Mouse (Mus musculus): ENCODE data around the gene Mfn1.

Gene Mfn1

GRCm38 (mm10) chr3:32529303-32529898 is at the start of gene Mfn1:
Gene Mfn1 (plus strand): TSS chr3:32529465.
- peak; percentile 94 for DNase-seq

DNA sequence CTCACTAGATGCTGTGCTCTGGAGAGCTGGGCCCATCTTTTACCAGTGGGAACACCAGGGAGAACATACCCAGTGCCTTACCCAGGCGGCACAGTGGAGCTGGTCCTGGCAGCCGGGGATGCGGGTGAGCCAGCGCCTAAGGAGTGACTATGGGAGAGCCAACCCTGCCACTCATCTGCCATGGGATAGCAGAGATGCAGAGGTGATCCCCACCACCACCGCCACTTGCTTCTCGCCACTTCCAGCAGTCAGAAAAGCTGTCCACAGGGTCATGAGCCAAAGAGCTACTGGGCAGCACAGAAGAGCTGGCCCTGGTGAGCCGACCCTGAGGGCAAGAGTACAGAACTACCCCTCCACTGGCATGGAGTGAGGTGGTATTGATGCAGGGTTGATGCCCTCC is 49.3 kb upstream of the Mfn1 start:
- no peak for DNase-seq

- no peak for DNase-seq
Observed at GRCm38 (mm10) chr3:32483035-32483434, 46.2 kb upstream of the Mfn1 start.

DNA sequence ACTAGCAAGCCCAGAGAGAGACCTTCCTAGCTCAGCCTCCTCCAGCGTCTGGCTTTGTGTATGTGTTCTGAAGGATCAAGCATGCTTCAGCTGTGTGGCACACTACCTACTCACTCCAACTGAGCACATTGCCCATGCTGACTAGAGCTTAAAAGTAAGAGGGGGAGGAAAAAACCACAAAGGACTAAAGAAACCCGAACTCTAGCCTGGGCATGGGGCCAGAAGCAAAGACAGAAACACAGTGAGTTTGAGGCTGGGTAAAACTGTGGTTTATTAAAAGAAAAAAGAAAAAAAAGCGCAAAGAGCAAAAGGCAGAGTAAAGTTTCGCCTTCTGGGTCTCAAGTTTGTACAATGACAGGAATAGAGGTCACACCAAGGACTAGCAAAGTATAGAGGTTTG is 42.7 kb upstream of the Mfn1 start:
- DNase-seq = no peak

GRCm38 (mm10) chr3:32488172-32488571 is 41.1 kb upstream of the Mfn1 start:
- DNase-seq = no peak

- DNase-seq = no peak
Observed at GRCm38 (mm10) chr3:32490076-32490927, 39.0 kb upstream of the Mfn1 start.

- DNase-seq = no peak
Observed at GRCm38 (mm10) chr3:32490928-32491315, 38.3 kb upstream of the Mfn1 start.

GRCm38 (mm10) chr3:32492097-32493090 is 36.9 kb upstream of the Mfn1 start, which contains the start of gene Kcnmb3:
Gene Kcnmb3 (minus strand): TSS chr3:32492231.
- no peak for DNase-seq

- no peak for DNase-seq
Observed at GRCm38 (mm10) chr3:32494387-32495087, 34.7 kb upstream of the Mfn1 start.

- DNase-seq = no peak
Observed at GRCm38 (mm10) chr3:32495088-32495770, 34.0 kb upstream of the Mfn1 start.

DNA sequence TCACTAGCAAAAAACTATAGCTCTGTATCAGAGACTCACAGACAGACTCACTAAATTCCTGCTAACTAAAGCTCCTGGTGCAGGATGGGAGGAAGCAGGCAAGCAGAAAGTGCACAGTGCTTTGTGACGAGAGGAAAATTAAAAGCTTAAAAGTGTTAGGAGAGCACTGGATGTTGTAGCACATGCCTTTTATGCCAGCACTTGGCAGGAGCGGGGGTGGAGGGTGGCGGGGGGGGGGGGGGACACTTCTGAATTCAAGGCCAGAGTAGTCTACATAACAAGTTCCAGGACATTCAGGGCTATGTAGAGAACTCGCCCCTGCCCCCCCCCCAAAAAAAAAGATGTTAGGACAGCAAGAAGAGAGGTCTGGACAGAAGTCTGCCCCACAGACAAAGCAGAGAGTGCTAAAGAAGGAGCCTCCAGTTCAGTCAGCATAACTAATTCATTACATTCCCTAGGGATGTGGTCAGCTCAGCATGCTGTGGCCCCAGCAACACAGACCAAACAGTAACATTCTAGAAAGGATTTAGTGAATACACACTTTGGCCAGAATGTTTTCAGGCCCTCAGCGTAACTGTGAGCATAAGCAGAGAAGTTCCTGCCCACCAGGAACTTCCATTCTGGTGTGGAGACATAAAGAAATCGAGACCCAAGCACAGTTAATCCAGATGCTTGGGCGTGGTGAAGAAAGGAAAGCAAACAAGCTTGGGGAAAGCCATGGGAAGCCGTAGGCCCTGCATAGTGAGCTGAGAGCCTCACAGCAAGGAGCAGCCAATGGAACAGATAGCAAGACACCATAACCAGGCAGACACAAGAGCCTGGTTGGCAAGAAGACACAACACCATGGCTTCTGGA is 33.2 kb upstream of the Mfn1 start:
- no peak for DNase-seq

GRCm38 (mm10) chr3:32496711-32497070 is 32.6 kb upstream of the Mfn1 start:
- no peak for DNase-seq

DNA sequence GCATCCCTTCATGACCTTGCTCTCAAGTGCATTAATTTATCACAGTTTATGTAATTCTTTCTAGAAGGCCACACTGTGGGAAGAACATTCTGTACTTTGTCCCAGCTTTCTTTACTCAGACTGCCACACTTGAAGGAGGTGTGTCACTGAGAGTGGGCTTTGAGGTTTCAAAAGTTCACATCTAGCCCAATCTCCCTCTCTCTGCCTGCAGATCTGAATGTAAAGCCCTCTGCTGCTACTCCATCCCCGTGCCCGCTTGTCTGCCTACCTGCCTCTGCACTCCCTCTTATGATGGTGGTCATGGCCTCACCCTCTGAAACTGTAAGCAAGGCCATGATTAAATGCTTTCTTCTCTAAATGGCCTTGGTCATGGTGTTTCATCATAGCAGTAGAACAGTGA is 28.9 kb upstream of the Mfn1 start:
- DNase-seq = no peak

DNA sequence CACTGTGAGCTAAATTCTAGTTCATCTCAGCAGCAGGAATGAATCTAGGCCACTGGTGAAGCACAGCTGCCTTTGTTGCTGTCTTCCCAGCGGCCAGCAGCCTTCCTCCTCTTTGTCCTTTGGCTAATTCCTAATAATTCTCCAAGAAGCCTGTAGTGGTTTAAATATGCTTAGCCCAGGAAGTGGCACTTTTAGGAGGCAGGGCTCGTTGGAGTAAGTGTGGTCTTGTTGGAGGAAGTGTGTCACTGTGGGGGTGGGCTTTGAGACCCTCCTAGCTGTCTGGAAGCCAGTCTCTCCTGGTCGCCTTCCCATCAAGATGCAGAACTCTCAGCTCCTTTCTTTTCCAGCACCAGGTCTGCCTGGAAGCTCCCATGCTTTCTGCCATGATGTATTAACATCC is 23.4 kb upstream of the Mfn1 start:
- no peak for DNase-seq

DNA sequence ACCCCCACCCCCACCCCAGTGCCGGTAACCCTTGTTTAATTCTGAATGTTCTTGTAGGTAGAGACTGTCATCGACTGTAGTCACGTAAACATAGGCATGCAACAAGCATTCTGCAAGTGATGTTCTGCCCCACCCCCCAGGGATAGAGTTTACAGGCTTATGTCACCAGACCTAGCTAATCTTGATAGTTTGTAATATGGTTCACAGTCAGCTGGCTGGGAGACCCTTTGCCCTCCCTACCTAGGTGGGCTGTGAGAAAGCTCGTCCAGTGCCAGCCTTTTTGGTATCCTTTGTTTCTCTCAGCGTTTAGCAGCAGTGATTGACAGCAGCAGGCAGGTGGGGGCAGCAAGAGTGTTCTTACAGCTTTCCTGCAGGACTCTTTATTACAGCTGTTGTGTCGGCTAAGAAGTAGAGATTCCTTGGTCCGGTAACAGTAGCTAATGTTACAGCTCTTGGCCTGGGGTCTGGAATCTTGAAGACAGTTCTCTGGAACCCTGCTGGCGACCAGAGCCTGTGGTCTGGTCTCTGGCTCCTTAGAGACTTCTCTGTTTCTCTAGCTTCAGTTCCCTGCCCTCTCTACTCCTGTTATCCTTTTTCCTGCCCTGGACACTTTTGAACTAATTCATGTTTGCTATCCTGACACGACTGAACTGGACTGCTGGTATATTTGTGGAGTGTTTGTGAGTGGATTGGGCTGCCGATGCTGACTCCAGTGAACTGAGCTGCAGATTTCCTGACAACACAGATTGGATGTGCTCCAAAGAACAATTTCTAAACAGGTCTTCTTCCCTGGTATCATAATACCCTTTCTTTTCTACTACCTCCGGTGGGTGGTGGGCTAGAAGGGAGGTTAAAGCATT is 22.7 kb upstream of the Mfn1 start:
- no peak for DNase-seq

GRCm38 (mm10) chr3:32508666-32509324 is 20.5 kb upstream of the Mfn1 start:
- peak; percentile 59 for DNase-seq

DNA sequence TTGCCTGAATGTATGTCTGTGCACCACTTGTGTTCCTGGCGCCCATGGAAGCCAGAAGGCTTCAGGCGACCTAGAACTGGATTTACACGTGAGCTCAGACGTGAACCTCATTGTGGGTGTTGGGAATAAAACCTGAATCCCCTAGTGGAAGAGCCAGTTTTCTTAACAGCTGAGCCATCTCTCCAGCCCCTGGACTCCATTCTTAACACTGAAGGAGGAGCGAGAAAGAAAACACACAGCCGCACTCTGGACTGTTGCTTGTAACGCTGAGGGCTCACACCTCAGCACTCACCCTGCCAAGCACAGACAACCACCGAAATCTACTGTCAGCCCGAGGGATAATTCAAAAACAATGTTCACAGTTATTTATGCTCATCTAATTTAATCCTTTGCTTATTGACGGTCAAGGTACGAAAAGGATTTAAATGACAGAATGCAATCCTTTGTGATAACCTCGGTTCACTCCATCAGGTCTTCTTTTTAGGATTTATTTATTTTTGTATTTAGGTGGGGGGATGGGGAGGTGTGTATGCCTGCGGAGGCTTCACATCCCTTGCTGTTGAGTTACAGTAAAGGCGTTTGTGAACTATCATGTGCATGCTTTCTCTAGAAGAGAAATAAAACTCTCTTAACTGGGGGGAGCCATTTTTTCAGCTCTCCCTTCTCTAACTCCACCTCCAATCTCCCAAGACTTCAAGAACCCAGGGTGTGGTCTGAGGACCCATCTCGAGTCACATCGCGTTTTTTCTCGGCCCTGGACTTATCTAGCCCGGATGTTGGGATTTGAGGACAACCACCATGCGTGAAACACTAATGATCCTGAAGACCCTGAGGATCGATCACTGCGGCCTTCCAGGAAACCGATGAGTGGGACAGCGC is 19.5 kb upstream of the Mfn1 start, which contains the start of gene Zfp639:
Gene Zfp639, plus strand, starts transcription at position 764 of the 879 bp plus-strand sequence.
- no peak for DNase-seq
